Mouse (Mus musculus): ENCODE results near the gene Galnt10.

DNA sequence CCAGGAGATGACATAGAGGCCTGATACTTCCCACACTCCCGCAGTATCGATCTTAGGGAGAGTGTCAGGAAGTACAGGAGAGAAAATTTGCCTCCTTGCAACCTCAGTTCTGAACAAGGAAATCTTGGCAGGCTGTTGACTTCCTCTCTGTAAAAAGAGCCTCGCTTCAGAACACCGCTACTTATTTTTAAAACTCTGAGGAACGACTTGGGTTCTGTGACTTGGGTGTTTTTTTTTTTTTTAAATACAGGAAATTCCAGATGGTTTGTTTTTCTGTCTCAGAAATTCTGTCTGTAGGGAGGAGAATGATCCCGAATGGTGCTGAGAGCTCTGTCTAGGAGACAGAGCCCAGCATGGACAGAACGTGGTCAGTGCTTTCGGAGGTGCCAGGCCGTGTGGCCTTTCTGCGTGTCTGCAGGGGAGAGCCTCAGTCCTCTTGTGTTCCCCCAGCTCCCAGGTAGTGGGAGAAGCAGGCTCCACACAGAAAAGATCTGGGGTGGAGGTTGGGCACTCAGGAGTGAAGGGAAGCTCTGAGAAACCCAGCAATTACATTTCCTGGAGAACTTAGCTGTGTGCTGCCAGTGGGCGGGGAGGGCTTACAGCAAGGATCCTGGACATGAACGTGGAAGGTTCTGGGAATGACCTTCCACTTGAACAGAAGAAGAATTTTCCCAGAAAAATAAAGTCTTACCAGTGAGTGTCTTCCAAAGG lies 28.9 kb downstream of the Galnt10 start:
- TF ChIP-seq GATA1 (IDR thresholded peaks at IDR 0.05; ENCODE audit: borderline replicate concordance, low read length) = no peak
- TF ChIP-seq CTCF (IDR thresholded peaks at IDR 0.05; ENCODE audit: low read depth, low read length) = no peak
- no peak for TF ChIP-seq TAL1 (conservative IDR thresholded peaks at IDR 0.05; ENCODE audit: low read depth, low read length)
- TF ChIP-seq POLR2AphosphoS5 (IDR thresholded peaks at IDR 0.05; ENCODE audit: insufficient replicate concordance, low read depth, low read length) = no peak

All from G1E (cell line).